Mouse (Mus musculus): ENCODE data around the gene Ccl21b.
"Not testable (repeated sequence)": the region's sequence is repeated elsewhere in the genome, so short reads cannot be mapped to it uniquely, and the experiment has no call there.

The Ccl21b gene

DNA sequence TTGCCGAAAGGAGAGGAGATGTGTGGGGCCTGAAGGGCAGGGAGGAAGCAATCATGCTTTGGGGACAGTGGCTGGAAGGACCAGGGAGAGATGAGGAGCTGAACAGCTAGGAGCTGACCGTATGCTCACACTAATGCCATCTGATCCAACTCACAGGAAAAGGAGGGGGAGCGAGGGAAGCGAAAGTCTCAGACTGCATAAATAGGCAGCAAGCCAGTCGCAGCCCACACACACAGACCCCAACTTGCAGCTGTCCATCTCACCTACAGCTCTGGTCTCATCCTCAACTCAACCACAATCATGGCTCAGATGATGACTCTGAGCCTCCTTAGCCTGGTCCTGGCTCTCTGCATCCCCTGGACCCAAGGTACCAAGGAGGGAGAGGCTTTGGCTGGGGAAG, at the start of gene Ccl21b:
Ccl21b (plus strand) TSS at position 301 of the 400 bp plus-strand sequence.
- DNase-seq (ENCODE audit: low spot score in 2 of 2): not testable (repeated sequence)

GRCm38 (mm10) chr4:42240339-42240738, 15.2 kb upstream of the Ccl21b start, which contains the start of gene Gm10600:
TSS of gene Gm10600 (plus strand) at chr4:42240639.
- not testable (repeated sequence) for DNase-seq (ENCODE audit: low spot score in 2 of 2)

GRCm38 (mm10) chr4:42293967-42294366, 38.4 kb downstream of the Ccl21b start, which contains the start of gene Gm21953:
TSS of gene Gm21953 (plus strand) at chr4:42294267.
- DNase-seq (ENCODE audit: low spot score in 2 of 2): not testable (repeated sequence)
